ENCODE assay signal across 15 mouse cellular contexts in genomic region chr1:55837366-55837765, GRCm38 (mm10).
DNase-seq lines count a peak whose midpoint lies in the region; ATAC-seq lines count a peak whose summit lies in the region.
"Had no signal": no experiment of that assay in that cellular context is flagged by ENCODE, and none has a peak within 500 bp of the region (broad histone marks: within the 10 kb centered on the region; RNA-seq: fewer than 3 reads in every experiment).

No protein-coding gene starts in this region.

- ATAC-seq in common myeloid progenitor, adult 5-6 weeks (replicated peaks; ENCODE audit: low read depth, poor library complexity, severe bottlenecking) = 0 out of 2 replicates have a peak, but pooled peaks have one; percentile 22
- ATAC-seq in granulocyte monocyte progenitor cell, adult 5-6 weeks (replicated peaks; ENCODE audit: poor library complexity, severe bottlenecking) = peak; percentile 70
- ATAC-seq in megakaryocyte progenitor cell, adult 5-6 weeks (replicated peaks; ENCODE audit: poor library complexity) = peak; percentile 67

- DNase-seq in right cerebral cortex, adult 18-20 months = no peak
- DNase-seq in thymus, postnatal 0 days (ENCODE audit: low spot score) = no peak
- DNase-seq: adrenal gland, adult 2 months; adrenal gland, postnatal 10 days; adrenal gland, postnatal 25 days; cerebellum, adult 11 months; cerebellum, adult 18-20 months; cerebellum, adult 8-10 months; cerebellum, adult 9-11 months; cerebellum, postnatal 14 days; cerebellum, postnatal 36 days; forebrain, postnatal 0 days had no signal
